ENCODE assay signal across 9 mouse cellular contexts in genomic region chr6:87334361-87335090, GRCm38 (mm10). TPM values are rescaled to one million over a fixed set of nuclear protein-coding genes. Genes with fewer than 3 reads are reported as not detected.
DNase-seq lines count a peak whose midpoint lies in the region; ATAC-seq and TF ChIP-seq lines count a peak whose summit lies in the region.
"Had no signal": no experiment of that assay in that cellular context is flagged by ENCODE, and none has a peak within 500 bp of the region (broad histone marks: within the 10 kb centered on the region; RNA-seq: fewer than 3 reads in every experiment).

No protein-coding gene starts in this region.

- H3K9me3 ChIP-seq in lung, embryonic 15.5 days: no peaks in the 10 kb centered on the region

- ATAC-seq in lung, embryonic 15.5 days (ENCODE audit: borderline replicate concordance, extremely low read depth, low FRiP score, low TSS enrichment): no peak
- ATAC-seq in megakaryocyte progenitor cell, adult 5-6 weeks (replicated peaks; ENCODE audit: poor library complexity): no peak

- H3K36me3 ChIP-seq in lung, embryonic 15.5 days: no peaks in the 10 kb centered on the region

- H3K4me2 ChIP-seq in lung, embryonic 15.5 days: peak overlapping the region; percentile 70

- H3K27ac ChIP-seq in cortical plate, adult 2 months (ENCODE audit: insufficient read depth, low read length): no peak overlapping the region
- H3K27ac ChIP-seq in lung, embryonic 15.5 days: peak overlapping the region; percentile 97

- 5% methylated on average over 11 of the region's 11 CpGs for WGBS in lung, embryonic 15.5 days

- H3K4me1 ChIP-seq in cortical plate, adult 2 months (ENCODE audit: control insufficient read depth, insufficient read depth, low read length): peaks cover 3% of the 10 kb centered on the region; the same call in 1 of the 2 replicates
- H3K4me1 ChIP-seq in lung, embryonic 15.5 days: peaks cover 36% of the 10 kb centered on the region

- 0 out of 2 replicates have a peak, but pooled peaks have one; percentile 34 for TF ChIP-seq POLR2A in cortical plate, adult 2 months (IDR thresholded peaks at IDR 0.05; ENCODE audit: extremely low read depth, insufficient read depth, low read length)

- peak; percentile 11; the same call in 1 of the 2 replicates for TF ChIP-seq CTCF in cortical plate, adult 2 months (IDR thresholded peaks at IDR 0.05; ENCODE audit: extremely low read depth, insufficient read depth, low read length)

- DNase-seq in MN1 (ENCODE audit: low spot score): peak; percentile 72
- DNase-seq in gastrocnemius, postnatal 14 days: peak; percentile 59
- DNase-seq in kidney, postnatal 10 days: peak; percentile 39
- peak; percentile 72 to 78 for DNase-seq in right cerebral cortex, postnatal 10 days (ENCODE audit: low spot score in 2 of 2)

- H3K9ac ChIP-seq in lung, embryonic 15.5 days: peak overlapping the region; percentile 81

- H3K4me3 ChIP-seq in cortical plate, adult 2 months (ENCODE audit: insufficient read depth, low read length): peak overlapping the region; percentile 66
- peak overlapping the region; percentile 73 for H3K4me3 ChIP-seq in lung, embryonic 15.5 days

- H3K27me3 ChIP-seq in lung, embryonic 15.5 days: no peaks in the 10 kb centered on the region

- intact Hi-C loops in gastrocnemius, postnatal 14 days (cut with DNase I; ENCODE audit: low total_unique reads): no loop called here

RNA-seq across cellular contexts. Expression of gene Antxr1, which starts 1.1 kb away (rescaled TPM):
- polyA plus RNA-seq in cortical plate, adult 2 months (2012; rRNA removed): 10.5 and 10.9 TPM in 2 replicates
- total RNA-seq in gastrocnemius, postnatal 14 days (2021): 10 to 100 TPM; 26.6 to 37.9 TPM
- 12.0 and 13.6 TPM in 2 replicates for polyA plus RNA-seq in lung, embryonic 15.5 days (2015; fragmentation: Nextera tagmentation; extraction: Ambion mirVana)
- 1.2 and 1.5 TPM in 2 replicates for total RNA-seq in megakaryocyte progenitor cell, adult 5-6 weeks (2015)
- total RNA-seq in megakaryocyte progenitor cell, adult 5-6 weeks (2017): 0.07 and 0.08 TPM in 2 replicates

RNA-seq across cellular contexts. Expression of gene Gkn1, which starts 16.2 kb away (rescaled TPM):
- polyA plus RNA-seq in cortical plate, adult 2 months (2012; rRNA removed): 0.13 and 0.17 TPM in 2 replicates
- total RNA-seq in gastrocnemius, postnatal 14 days (2021): not detected
- polyA plus RNA-seq in lung, embryonic 15.5 days (2015; fragmentation: Nextera tagmentation; extraction: Ambion mirVana): not detected in 2 replicates
- total RNA-seq in megakaryocyte progenitor cell, adult 5-6 weeks (2015): not detected in 2 replicates
- total RNA-seq in megakaryocyte progenitor cell, adult 5-6 weeks (2017): not detected in 2 replicates
- total RNA-seq: common myeloid progenitor, adult 5-6 weeks had no signal
- polyA plus RNA-seq: spleen, adult 2 months had no signal

RNA-seq across cellular contexts. Expression of gene Gkn2, which starts 38.6 kb away (rescaled TPM):
- not detected in 2 replicates for polyA plus RNA-seq in cortical plate, adult 2 months (2012; rRNA removed)
- total RNA-seq in gastrocnemius, postnatal 14 days (2021): not detected
- polyA plus RNA-seq in lung, embryonic 15.5 days (2015; fragmentation: Nextera tagmentation; extraction: Ambion mirVana): 0.26 TPM in 1 of 2 replicates, not detected in the other
- total RNA-seq in megakaryocyte progenitor cell, adult 5-6 weeks (2015): not detected in 2 replicates
- total RNA-seq in megakaryocyte progenitor cell, adult 5-6 weeks (2017): not detected in 2 replicates
- total RNA-seq: common myeloid progenitor, adult 5-6 weeks had no signal
- polyA plus RNA-seq: spleen, adult 2 months had no signal

RNA-seq across cellular contexts. Expression of gene Gkn3, which starts 54.2 kb away (rescaled TPM):
- polyA plus RNA-seq in cortical plate, adult 2 months (2012; rRNA removed): 28.4 and 42.8 TPM in 2 replicates
- total RNA-seq in gastrocnemius, postnatal 14 days (2021): 1 to 10 TPM in 1 of 2 experiments, under 1 TPM in 1; 0.82 to 2.3 TPM
- polyA plus RNA-seq in lung, embryonic 15.5 days (2015; fragmentation: Nextera tagmentation; extraction: Ambion mirVana): 2.9 and 3.1 TPM in 2 replicates
- not detected in 2 replicates for total RNA-seq in megakaryocyte progenitor cell, adult 5-6 weeks (2015)
- not detected in 2 replicates for total RNA-seq in megakaryocyte progenitor cell, adult 5-6 weeks (2017)
- total RNA-seq: common myeloid progenitor, adult 5-6 weeks had no signal
- polyA plus RNA-seq: spleen, adult 2 months had no signal

Comparison
In these comparisons a context has a peak if more than half of its experiments do, and no peak if none do; other contexts are left out.
1. RNA of gene Antxr1, which starts 1.1 kb away (total RNA-seq): 26.6 to 37.9 TPM in gastrocnemius, postnatal 14 days; 0.07 to 1.5 TPM in megakaryocyte progenitor cell, adult 5-6 weeks; every median in the first group is over 10 times any median in the second.
2. Peak in every context shown above with its lines, with median percentiles within 50 percentile points of each other: DNase-seq.